Mouse (Mus musculus): Measurements from ENCODE around the gene Uqcrh.

- no peak for TF ChIP-seq CTCF (IDR thresholded peaks at IDR 0.05; ENCODE audit: low read depth)
- TF ChIP-seq EP300 (IDR thresholded peaks at IDR 0.05; ENCODE audit: low read depth) = no peak
Measured at GRCm38 (mm10) chr4:116049211-116049610, 25.7 kb downstream of the Uqcrh start.
